Mouse (Mus musculus): ENCODE results near the gene Prr14.

Prr14 gene

DNA sequence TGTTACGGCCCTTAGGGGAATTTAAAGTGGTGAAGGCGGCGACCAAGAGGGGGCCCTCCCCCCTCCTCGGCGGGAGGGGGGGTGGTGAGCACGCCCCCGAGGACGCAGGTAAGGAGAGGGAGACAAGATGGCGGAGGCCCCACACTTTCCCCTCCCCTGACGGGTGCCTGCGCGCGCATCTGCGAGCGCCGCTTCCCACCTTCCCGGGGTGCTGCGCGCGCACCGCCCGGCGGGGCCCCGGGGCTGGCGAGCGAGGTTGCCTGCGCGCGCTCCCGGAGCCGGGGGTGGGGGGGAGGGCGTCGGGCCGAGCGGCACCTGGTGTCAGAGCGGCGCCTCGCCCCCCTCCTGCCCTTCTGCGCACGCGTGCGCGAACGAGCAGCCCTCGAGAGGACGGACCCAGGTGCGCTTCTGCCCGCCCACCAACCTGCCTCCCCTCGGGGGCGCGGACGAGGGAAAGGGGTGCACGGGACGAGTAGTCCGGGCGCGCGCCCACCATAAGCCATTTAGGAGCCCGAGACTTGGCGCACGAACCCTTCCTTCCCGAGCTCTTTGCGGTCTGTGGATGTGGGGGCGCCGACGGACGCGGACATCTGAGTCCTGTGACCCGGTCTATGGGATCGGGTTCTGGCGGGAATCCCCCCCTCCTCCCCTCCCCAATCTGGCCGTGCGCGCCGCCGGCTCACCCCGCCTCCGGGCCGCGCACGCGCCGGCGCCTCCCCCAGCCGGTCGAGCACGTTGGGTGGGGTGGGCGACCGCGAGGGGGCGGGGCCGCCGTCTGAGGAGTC lies 53.0 kb downstream of the Prr14 start:
- peak; percentile 94 for DNase-seq (ENCODE audit: low spot score)

DNA sequence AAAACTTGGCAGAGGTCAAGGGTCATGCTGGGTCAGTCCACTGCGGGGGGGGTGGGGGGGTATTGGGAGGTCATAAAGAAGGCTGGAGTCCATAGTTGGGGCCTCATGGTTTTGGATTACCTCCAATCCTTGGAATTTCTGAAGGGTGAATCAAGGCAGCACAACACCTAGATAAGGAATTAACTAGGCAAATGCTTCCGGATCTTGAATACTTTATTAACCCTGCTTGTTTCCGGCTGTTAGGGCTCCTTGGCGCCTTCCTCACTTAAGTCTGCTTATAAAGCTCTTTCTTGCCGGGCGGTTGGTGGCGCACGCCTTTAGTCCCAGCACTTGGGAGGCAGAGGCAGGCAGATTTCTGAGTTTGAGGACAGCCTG lies 53.6 kb downstream of the Prr14 start:
- no peak for DNase-seq (ENCODE audit: low spot score)

DNA sequence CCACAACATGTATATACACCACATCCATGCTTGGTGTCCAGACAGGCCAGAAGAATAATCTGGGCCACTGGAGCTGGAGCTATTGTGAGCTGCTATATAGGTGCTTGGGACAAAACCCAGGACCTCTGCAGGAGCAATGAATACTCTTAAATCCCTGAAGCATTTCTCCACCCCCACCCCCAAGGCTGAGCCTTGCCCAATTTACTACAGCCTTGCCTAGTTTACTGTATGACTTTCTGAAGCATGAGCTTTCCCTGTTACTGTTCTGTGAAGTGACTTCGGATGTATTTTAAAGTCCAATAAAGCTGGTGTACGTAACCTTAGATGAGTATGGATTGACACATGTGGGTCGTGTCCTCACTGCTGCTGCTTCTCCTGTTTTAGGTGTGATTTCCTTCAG lies 54.4 kb downstream of the Prr14 start:
- no peak for DNase-seq (ENCODE audit: low spot score)

DNA sequence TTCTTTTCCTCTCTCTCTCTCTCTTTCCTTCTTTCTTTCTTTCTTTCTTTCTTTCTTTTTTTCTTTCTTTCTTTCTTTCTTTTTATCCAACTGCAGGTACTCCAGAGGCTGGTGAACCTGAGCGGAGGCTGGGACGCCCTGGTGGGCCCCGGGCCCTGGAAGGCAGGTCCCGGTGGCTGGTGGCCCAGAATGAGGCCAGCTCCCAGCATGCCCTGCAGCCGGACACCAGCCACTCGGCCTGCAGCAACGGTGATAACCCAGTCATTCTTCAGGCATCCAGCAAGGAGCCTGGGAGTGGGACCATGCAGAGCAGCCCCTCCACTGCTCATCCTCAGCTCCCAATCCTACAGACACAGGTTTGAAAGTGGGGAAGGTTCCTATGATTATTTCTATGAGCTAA lies 56.4 kb downstream of the Prr14 start:
- no peak for DNase-seq (ENCODE audit: low spot score)

DNA sequence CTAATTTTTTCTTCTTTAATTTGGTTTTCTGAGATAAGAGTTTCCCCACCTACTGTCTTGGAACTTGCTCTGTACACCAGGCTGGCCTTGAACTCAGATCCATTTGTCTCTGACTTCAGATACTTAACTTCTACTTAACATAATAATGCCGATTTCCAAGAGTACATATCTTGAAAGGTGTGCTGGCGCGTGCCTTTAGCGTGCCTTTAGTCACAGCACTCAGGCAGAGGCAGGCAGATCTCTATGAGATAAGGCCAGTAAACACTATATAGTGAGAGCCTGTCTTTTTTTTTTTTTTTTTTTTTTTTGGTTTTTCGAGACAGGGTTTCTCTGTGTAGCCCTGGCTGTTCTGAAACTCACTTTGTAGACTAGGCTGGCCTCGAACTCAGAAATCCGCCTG lies 56.9 kb downstream of the Prr14 start:
- no peak for DNase-seq (ENCODE audit: low spot score)

DNA sequence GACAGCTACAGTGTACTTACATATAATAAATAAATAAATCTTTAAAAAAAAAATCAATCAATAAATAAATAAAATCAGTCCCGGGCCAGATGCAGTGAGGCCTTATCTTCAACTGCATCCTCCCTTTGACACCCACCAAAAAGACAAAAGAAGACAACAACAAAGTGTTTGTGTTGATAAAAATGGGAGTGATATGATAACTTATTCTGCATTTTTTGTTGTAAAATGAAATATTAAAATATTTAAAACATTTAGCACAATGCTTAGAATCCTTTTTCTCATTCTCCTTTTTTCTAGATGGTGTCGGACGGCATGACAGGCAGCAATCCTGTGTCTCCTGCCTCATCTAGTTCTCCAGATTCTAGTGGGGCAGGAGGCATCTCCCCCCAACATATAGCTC lies 59.9 kb downstream of the Prr14 start, which contains the start of gene Gm42715:
Gm42715 (plus strand) TSS at position 301 of the 400 bp plus-strand sequence.
- no peak for DNase-seq (ENCODE audit: low spot score)

Data from yolk sac, embryonic 10.5 days (tissue).